Mouse (Mus musculus) myocyte (in vitro differentiated cells): ENCODE data around the gene Cfi.

Experiments used
- E2F4 ChIP-seq: IDR thresholded peaks from one replicate; pipeline ENCODE4 v1.6.1; 2011; ENCODE audit warnings: mild to moderate bottlenecking, control low read depth, moderate library complexity; ENCODE audit not compliant: insufficient read depth
- MAX ChIP-seq: IDR thresholded peaks from one replicate; pipeline ENCODE4 v1.6.1; 2011; ENCODE audit warnings: low read depth, mild to moderate bottlenecking, control low read depth
- MYOG ChIP-seq, 3 experiments: IDR thresholded peaks; one replicate each; pipeline ENCODE4 v1.6.1; 2011; ENCODE audit warnings: control low read depth in 2 of 3, low read depth in 2 of 3, mild to moderate bottlenecking in 2 of 3; ENCODE audit not compliant: insufficient read length in 2 of 3, control insufficient read depth in 1 of 3, insufficient read depth in 1 of 3
- POLR2A ChIP-seq: IDR thresholded peaks from one replicate; pipeline ENCODE4 v1.6.1; 2011; ENCODE audit warnings: low read depth, mild to moderate bottlenecking, control low read depth, moderate library complexity; ENCODE audit not compliant: insufficient read length
- USF1 ChIP-seq: IDR thresholded peaks from one replicate; pipeline ENCODE4 v1.6.1; 2011; ENCODE audit warnings: low read depth, mild to moderate bottlenecking, control low read depth, moderate library complexity

GRCm38 (mm10) chr3:129803765-129804164 is 31.9 kb upstream of the Cfi start, which contains the start of gene Lrit3:
- no peak for TF ChIP-seq POLR2A
- no peak for TF ChIP-seq MAX
- TF ChIP-seq USF1: no peak
- no peak for TF ChIP-seq E2F4
- TF ChIP-seq MYOG (IDR thresholded peaks at IDR 0.05; ENCODE audit: control insufficient read depth in 1 of 3, insufficient read depth in 1 of 3, insufficient read length in 2 of 3, low read depth in 2 of 3): no peak
